Mouse (Mus musculus) lung, adult 2 months (tissue): ENCODE measurements around the gene Fbxo7.

Experiments
- CTCF ChIP-seq: fragments of 200-500 bp; IDR thresholded peaks from 2 replicates; pipeline ENCODE4 v1.5.1; 2011; ENCODE audit warnings: mild to moderate bottlenecking, low read length, control low read depth; ENCODE audit not compliant: insufficient read depth
- POLR2A ChIP-seq: fragments of 200-500 bp; IDR thresholded peaks from 2 replicates; pipeline ENCODE4 v1.6.1; 2011; ENCODE audit warnings: low read depth, mild to moderate bottlenecking, control low read depth, low read length, borderline replicate concordance; ENCODE audit errors: extremely low read depth

GRCm38 (mm10) chr10:86074971-86075711, 53.4 kb downstream of the Fbxo7 start:
- TF ChIP-seq CTCF (no peak), POLR2A (no peak)
